Mouse (Mus musculus) spleen, adult 2 months (tissue): Measurements from ENCODE around the gene Cnnm3. TPM values are rescaled to one million over a fixed set of nuclear protein-coding genes. Genes with fewer than 3 reads are reported as not detected.
A peak's percentile ranks its signal among the peaks of the same experiment; 100 is the strongest.

ENCODE experiments used
- DNase-seq, 2 experiments: peaks; one replicate each; pipeline versions ENCODE4 v3.0.0 to v3.0.0-alpha.2; 2012 to 2021; ENCODE audit warnings: low spot score in 2 of 2, low read depth in 1 of 2
- H3K27ac ChIP-seq: fragments of 200-500 bp; 2 replicates; pipeline ENCODE4 v1.5.1; 2012; ENCODE audit warnings: low read length, inconsistent platforms; ENCODE audit not compliant: insufficient read depth
- H3K27me3 ChIP-seq: fragments of 200-500 bp; 2 replicates; pipeline ENCODE4 v1.6.1; 2012; ENCODE audit warnings: mild to moderate bottlenecking, moderate library complexity, low read length, inconsistent platforms; ENCODE audit not compliant: control insufficient read depth, insufficient read depth
- H3K36me3 ChIP-seq: fragments of 200-500 bp; 2 replicates; pipeline ENCODE4 v1.6.1; 2012; ENCODE audit warnings: mild to moderate bottlenecking, low read length, inconsistent platforms; ENCODE audit not compliant: control insufficient read depth, insufficient read depth
- H3K4me1 ChIP-seq: fragments of 200-500 bp; 2 replicates; pipeline ENCODE4 v1.6.1; 2011; ENCODE audit warnings: inconsistent platforms; ENCODE audit not compliant: control insufficient read depth, insufficient read depth, insufficient read length
- H3K4me3 ChIP-seq: fragments of 200-500 bp; 2 replicates; pipeline ENCODE4 v1.5.1; 2011; ENCODE audit warnings: mild to moderate bottlenecking, inconsistent platforms; ENCODE audit not compliant: insufficient read depth, insufficient read length; ENCODE audit errors: extremely low read depth
- CTCF ChIP-seq: fragments of 200-500 bp; IDR thresholded peaks from 2 replicates; pipeline ENCODE4 v1.5.1; 2011; ENCODE audit warnings: mild to moderate bottlenecking, inconsistent platforms; ENCODE audit not compliant: insufficient read depth, insufficient read length, insufficient replicate concordance; ENCODE audit errors: extremely low read depth
- POLR2A ChIP-seq: fragments of 200-500 bp; IDR thresholded peaks from 2 replicates; pipeline ENCODE4 v1.6.1; 2011; ENCODE audit warnings: low read depth, low read length, inconsistent platforms
- WGBS: fragments of 180-500 bp; shearing (Covaris S2); methylation state at CpG from one replicate; pipeline ENCODE4 v1.1.7; 2018; 5-methylcytosine and 5-hydroxymethylcytosine counted together
- polyA plus RNA-seq: library from polyadenylated mRNA; depleted of rRNA; stranded (reverse); fragments of >200 nt; gene quantifications from 2 replicates; pipeline ENCODE4 v1.2.3, GENCODE M21; 2012

Gene Cnnm3
- polyA plus RNA-seq, 1 experiment, result 18.4 TPM

- Histone ChIP-seq H3K4me1 (no peaks in the 10 kb centered on the region), H3K27me3 (no peaks in the 10 kb centered on the region), H3K36me3 (peaks cover 10% of the 10 kb centered on the region), H3K4me3 (no peak overlapping the region), H3K27ac (no peak overlapping the region)
- no peak for DNase-seq
- TF ChIP-seq CTCF (no peak), POLR2A (no peak)
- WGBS, result 85% methylated on average over 2 of the region's 2 CpGs
These were observed 14.4 kb upstream of the Cnnm3 start for GRCm38 (mm10) chr1:36497312-36497711.

DNA sequence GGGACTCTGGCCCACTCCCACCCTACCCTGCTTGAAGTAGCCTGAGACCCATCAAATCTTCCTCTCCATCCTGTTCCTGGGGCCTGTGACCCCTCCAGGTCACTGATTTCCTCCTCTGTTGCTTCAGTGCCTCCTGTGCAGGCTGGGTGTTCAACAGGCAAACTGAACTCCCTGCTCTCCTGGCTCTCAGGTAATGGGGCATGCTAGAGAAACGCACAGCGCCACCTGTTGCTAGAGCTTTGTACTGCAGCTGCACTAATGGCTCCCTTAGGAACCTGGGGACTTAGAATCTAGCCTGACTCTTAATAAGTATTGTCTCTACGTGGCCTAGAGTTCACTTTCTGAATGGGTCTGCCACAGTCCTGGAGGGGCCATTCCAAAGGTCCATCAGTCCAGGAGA lies 10.4 kb upstream of the Cnnm3 start:
- 4% methylated on average over 3 of the region's 3 CpGs for WGBS
- Histone ChIP-seq H3K4me3 (no peak overlapping the region), H3K36me3 (peaks cover 10% of the 10 kb centered on the region), H3K27ac (no peak overlapping the region), H3K4me1 (no peaks in the 10 kb centered on the region), H3K27me3 (no peaks in the 10 kb centered on the region)
- TF ChIP-seq CTCF, result peak; percentile 87; the same call in 1 of the 2 replicates
- TF ChIP-seq POLR2A, result no peak
- DNase-seq, result peak; percentile 53 to 79

DNA sequence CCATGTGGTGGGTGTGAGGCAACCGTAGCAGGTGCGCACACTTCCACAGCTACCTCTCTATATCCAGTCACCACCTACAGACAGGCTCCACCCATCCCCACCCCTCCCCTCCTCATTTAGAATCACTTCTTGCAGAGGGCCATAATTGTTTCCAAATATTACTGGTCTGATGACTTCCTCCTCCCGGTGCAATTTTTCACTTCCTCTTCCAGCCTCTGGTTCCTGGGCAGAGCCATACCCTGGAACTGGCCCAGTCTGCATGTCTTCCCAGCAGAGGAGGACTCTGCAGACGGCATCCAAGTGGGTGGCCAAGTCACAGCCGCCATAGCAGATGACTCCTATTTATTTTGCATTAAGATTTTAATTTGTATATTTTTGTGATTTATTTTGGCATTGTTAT lies 3.4 kb upstream of the Cnnm3 start:
- 55% methylated on average over 5 of the region's 5 CpGs for WGBS
- no peak overlapping the region for H3K4me3 ChIP-seq
- H3K36me3 ChIP-seq, result peaks cover 2% of the 10 kb centered on the region
- no peaks in the 10 kb centered on the region for H3K27me3 ChIP-seq
- no peak for TF ChIP-seq POLR2A
- TF ChIP-seq CTCF, result no peak
- no peak overlapping the region for H3K27ac ChIP-seq
- H3K4me1 ChIP-seq, result peaks cover 6% of the 10 kb centered on the region
- no peak for DNase-seq

GRCm38 (mm10) chr1:36512089-36512965 lies 660 bp downstream of the Cnnm3 start:
- no peaks in the 10 kb centered on the region for H3K27me3 ChIP-seq
- H3K4me3 ChIP-seq, result peak overlapping the region; percentile 89
- H3K27ac ChIP-seq, result peak overlapping the region; percentile 95
- peaks cover 6% of the 10 kb centered on the region for H3K4me1 ChIP-seq
- DNase-seq, result peak; percentile 15 to 41
- WGBS, result 6% methylated on average over 109 of the region's 126 CpGs
- no peaks in the 10 kb centered on the region for H3K36me3 ChIP-seq
- TF ChIP-seq CTCF (no peak), POLR2A (no peak)

DNA sequence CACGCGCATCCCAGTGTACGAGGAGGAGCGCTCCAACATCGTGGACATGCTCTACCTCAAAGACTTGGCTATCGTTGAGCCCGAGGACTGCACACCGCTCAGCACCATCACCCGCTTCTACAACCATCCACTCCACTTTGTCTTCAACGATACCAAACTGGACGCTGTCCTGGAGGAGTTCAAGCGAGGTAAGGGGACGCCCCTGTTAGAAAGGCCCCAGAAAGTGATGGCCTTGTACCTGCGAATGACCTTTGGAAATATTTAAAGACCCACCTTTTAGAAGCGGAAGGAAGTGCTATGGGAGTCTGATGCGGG lies 1.3 kb downstream of the Cnnm3 start:
- H3K4me3 ChIP-seq, result peak overlapping the region; percentile 89
- H3K27ac ChIP-seq, result no peak overlapping the region
- no peaks in the 10 kb centered on the region for H3K36me3 ChIP-seq
- no peak for DNase-seq
- H3K4me1 ChIP-seq, result peaks cover 6% of the 10 kb centered on the region
- TF ChIP-seq POLR2A (no peak), CTCF (no peak)
- H3K27me3 ChIP-seq, result no peaks in the 10 kb centered on the region
- 7% methylated on average over 16 of the region's 16 CpGs for WGBS

GRCm38 (mm10) chr1:36513310-36513709 lies 1.6 kb downstream of the Cnnm3 start:
- DNase-seq, result no peak
- Histone ChIP-seq H3K4me3 (0 out of 2 replicates have a peak overlapping the region, but pooled peaks have one; percentile 89), H3K4me1 (peaks cover 6% of the 10 kb centered on the region), H3K27ac (no peak overlapping the region), H3K27me3 (no peaks in the 10 kb centered on the region), H3K36me3 (no peaks in the 10 kb centered on the region)
- 45% methylated on average over 1 of the region's 1 CpGs for WGBS
- TF ChIP-seq CTCF (no peak), POLR2A (no peak)

DNA sequence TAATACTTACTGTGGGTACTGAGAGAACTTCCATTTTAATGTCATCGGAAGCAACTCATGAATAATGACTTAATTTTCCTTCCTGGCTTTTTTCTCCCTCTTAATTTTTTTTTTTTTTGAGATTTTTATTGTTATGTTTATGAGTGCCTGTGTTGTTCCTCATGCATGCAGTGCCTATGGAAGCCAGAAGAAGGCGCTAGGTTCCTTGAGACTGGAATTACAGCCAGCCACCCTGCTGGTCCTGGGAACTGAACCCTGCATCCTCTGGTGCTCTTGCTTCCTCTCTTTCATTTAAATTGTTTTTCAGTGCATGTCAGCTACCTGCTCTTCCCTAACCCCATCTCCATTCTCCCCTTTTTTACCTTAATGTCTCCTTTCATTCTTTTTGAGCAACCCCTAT lies 2.1 kb downstream of the Cnnm3 start:
- DNase-seq, result no peak
- 91% methylated on average over 2 of the region's 2 CpGs for WGBS
- Histone ChIP-seq H3K4me1 (peaks cover 6% of the 10 kb centered on the region), H3K27me3 (no peaks in the 10 kb centered on the region), H3K36me3 (peaks cover 1% of the 10 kb centered on the region; the same call in 1 of the 2 replicates), H3K4me3 (no peak overlapping the region), H3K27ac (no peak overlapping the region)
- TF ChIP-seq POLR2A, result no peak
- TF ChIP-seq CTCF, result no peak

- no peak for DNase-seq
- TF ChIP-seq CTCF (no peak), POLR2A (no peak)
- 93% methylated on average over 3 of the region's 3 CpGs for WGBS
- Histone ChIP-seq H3K27me3 (no peaks in the 10 kb centered on the region), H3K4me3 (no peak overlapping the region), H3K36me3 (peaks cover 30% of the 10 kb centered on the region), H3K27ac (no peak overlapping the region), H3K4me1 (no peaks in the 10 kb centered on the region)
These were observed 6.6 kb downstream of the Cnnm3 start for GRCm38 (mm10) chr1:36518259-36518658.
